Mouse (Mus musculus) splenic B cell, adult 2 months (primary cell): ENCODE results near the gene Gja8.

Source experiments
- DNase-seq: peaks from one replicate; pipeline ENCODE4 v3.0.0-alpha.2; 2011; ENCODE audit warnings: low read depth, low spot score
- H3K27me3 ChIP-seq: 2 replicates; pipeline ENCODE4 v1.6.1; 2012; ENCODE audit warnings: mild to moderate bottlenecking, low read length, moderate library complexity, mixed read lengths; ENCODE audit not compliant: control insufficient read depth, poor library complexity, insufficient read depth, severe bottlenecking
- H3K36me3 ChIP-seq: 2 replicates; pipeline ENCODE4 v1.6.1; 2012; ENCODE audit warnings: mild to moderate bottlenecking, low read length, moderate library complexity, mixed read lengths; ENCODE audit not compliant: control insufficient read depth, poor library complexity, insufficient read depth, severe bottlenecking

The Gja8 gene

DNA sequence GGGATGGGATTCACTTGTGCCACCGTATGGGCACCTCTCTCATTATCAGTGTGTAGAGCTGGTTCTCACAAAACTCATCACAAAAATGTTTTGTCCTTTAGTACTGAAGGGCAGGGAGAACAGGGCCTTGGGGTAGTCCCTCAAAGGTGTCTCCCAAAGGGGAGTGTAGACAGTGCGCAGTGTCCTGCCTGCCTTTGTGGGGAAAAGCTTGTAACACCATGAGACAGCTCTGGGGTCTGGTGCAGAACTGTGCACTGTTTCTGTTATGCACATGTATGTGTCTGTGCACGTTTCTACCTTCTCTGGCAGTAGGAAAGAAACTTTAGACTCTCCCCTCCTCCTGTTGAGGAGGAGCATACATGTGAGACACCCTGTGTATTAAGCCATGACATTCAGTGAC, 58.0 kb downstream of the Gja8 start:
- DNase-seq = no peak
- Histone ChIP-seq H3K36me3 (no peaks in the 10 kb centered on the region; the same call in none of the 2 replicates), H3K27me3 (no peaks in the 10 kb centered on the region)
